8 mouse cellular contexts compared by ENCODE assay signal in the genomic region with DNA sequence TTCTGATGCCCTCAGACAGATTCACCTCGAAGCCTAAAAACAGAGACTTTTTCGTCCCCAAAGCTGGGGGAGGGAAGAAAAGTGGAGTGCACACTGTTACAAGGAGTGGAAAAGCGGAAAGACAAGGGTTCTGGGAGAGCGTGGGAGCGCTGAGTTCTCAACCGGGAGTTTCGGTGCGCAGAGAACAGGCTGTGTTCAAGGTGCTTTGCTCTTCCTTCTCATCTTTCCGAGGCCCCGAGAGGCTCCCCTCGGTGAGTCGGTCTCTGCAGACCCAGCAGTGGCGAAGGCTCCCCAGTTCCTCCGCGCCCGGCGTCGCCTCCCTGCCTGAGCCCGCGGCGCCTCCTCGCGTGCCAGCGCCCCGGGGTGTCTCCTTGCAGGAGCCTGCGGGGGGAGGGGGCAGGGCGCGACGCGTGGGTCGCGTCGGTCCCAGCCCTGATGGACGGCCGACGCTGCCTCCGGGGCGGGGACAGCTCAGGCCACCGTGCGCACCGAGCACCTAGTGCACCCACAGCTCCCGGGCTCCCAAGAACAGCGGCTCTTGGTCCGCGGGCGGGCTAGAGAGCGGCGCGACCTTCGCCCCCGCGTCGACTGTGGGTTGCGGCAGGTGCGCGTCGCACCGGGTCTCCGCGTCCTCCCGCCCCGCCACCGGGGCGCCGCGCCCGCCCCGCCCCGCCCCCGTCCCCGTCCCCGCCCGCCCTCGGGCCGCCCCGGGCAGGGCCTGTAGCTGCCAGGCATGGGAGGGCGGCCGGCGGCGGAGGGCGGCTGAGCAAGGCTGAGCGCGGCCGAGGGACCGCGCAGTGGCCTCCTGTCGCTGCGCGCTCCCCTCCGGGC. TPM values are rescaled to one million over a fixed set of nuclear protein-coding genes. Genes with fewer than 3 reads are reported as not detected.
A peak's percentile ranks its signal among the peaks of the same experiment; 100 is the strongest.
DNase-seq lines count a peak whose midpoint lies in the region; ATAC-seq lines count a peak whose summit lies in the region.

No protein-coding gene starts in this region.

- peak overlapping the region; percentile 100 for H3K4me2 ChIP-seq in embryonic facial prominence, embryonic 12.5 days (replicated peaks)
- peak overlapping the region; percentile 99 for H3K4me2 ChIP-seq in heart, embryonic 15.5 days
- H3K4me2 ChIP-seq in liver, embryonic 16.5 days (ENCODE audit: low read depth, low read length), result peak overlapping the region; percentile 67
- H3K4me2 ChIP-seq in neural tube, embryonic 12.5 days (replicated peaks), result peak overlapping the region; percentile 100

- H3K4me3 ChIP-seq in embryonic facial prominence, embryonic 12.5 days, result peak overlapping the region; percentile 61
- H3K4me3 ChIP-seq in heart, embryonic 15.5 days, result peak overlapping the region; percentile 68
- peak overlapping the region; percentile 52 for H3K4me3 ChIP-seq in liver, embryonic 16.5 days (ENCODE audit: low read depth, low read length)
- H3K4me3 ChIP-seq in neural tube, embryonic 12.5 days, result peak overlapping the region; percentile 67

- H3K4me1 ChIP-seq in embryonic facial prominence, embryonic 12.5 days, result peaks cover 6% of the 10 kb centered on the region; the same call in 1 of the 2 replicates
- peaks cover 14% of the 10 kb centered on the region for H3K4me1 ChIP-seq in heart, embryonic 15.5 days (replicated peaks)
- no peaks in the 10 kb centered on the region for H3K4me1 ChIP-seq in liver, embryonic 16.5 days (ENCODE audit: control insufficient read depth, low read depth, low read length)
- peaks cover 16% of the 10 kb centered on the region for H3K4me1 ChIP-seq in neural tube, embryonic 12.5 days

- H3K27me3 ChIP-seq in embryonic facial prominence, embryonic 12.5 days, result peaks cover 67% of the 10 kb centered on the region
- peaks cover 70% of the 10 kb centered on the region for H3K27me3 ChIP-seq in heart, embryonic 15.5 days
- H3K27me3 ChIP-seq in liver, embryonic 16.5 days (ENCODE audit: control insufficient read depth, insufficient read depth, low read depth, low read length), result peaks cover 39% of the 10 kb centered on the region
- peaks cover 45% of the 10 kb centered on the region for H3K27me3 ChIP-seq in neural tube, embryonic 12.5 days (replicated peaks)

- H3K27ac ChIP-seq in embryonic facial prominence, embryonic 12.5 days, result no peak overlapping the region
- no peak overlapping the region for H3K27ac ChIP-seq in heart, embryonic 15.5 days
- no peak overlapping the region for H3K27ac ChIP-seq in liver, embryonic 16.5 days (ENCODE audit: low read length)
- H3K27ac ChIP-seq in neural tube, embryonic 12.5 days, result no peak overlapping the region

- H3K9me3 ChIP-seq in embryonic facial prominence, embryonic 12.5 days, result no peaks in the 10 kb centered on the region
- no peaks in the 10 kb centered on the region for H3K9me3 ChIP-seq in heart, embryonic 15.5 days (replicated peaks)
- no peaks in the 10 kb centered on the region for H3K9me3 ChIP-seq in liver, embryonic 16.5 days (replicated peaks; ENCODE audit: control insufficient read depth, low read length)
- H3K9me3 ChIP-seq in neural tube, embryonic 12.5 days, result no peaks in the 10 kb centered on the region

- 0 out of 2 replicates have a peak, but pooled peaks have one; percentile 67 for ATAC-seq in embryonic facial prominence, embryonic 12.5 days (ENCODE audit: insufficient number of reproducible peaks, insufficient read depth, low FRiP score, low TSS enrichment)
- peak; percentile 73 for ATAC-seq in heart, embryonic 15.5 days (replicated peaks; ENCODE audit: insufficient number of reproducible peaks, insufficient read depth, low FRiP score, low read depth)
- peak; percentile 35 for ATAC-seq in liver, embryonic 16.5 days (ENCODE audit: low read depth)
- peak; percentile 88 for ATAC-seq in neural tube, embryonic 12.5 days (ENCODE audit: low FRiP score, low read depth)

- no peaks in the 10 kb centered on the region for H3K36me3 ChIP-seq in embryonic facial prominence, embryonic 12.5 days
- no peaks in the 10 kb centered on the region for H3K36me3 ChIP-seq in heart, embryonic 15.5 days
- H3K36me3 ChIP-seq in liver, embryonic 16.5 days (ENCODE audit: control insufficient read depth, insufficient read depth), result no peaks in the 10 kb centered on the region
- H3K36me3 ChIP-seq in neural tube, embryonic 12.5 days, result no peaks in the 10 kb centered on the region

- H3K9ac ChIP-seq in embryonic facial prominence, embryonic 12.5 days, result peak overlapping the region; percentile 45
- H3K9ac ChIP-seq in heart, embryonic 15.5 days, result peak overlapping the region; percentile 45
- H3K9ac ChIP-seq in liver, embryonic 16.5 days (ENCODE audit: low read depth, low read length), result no peak overlapping the region
- peak overlapping the region; percentile 58 for H3K9ac ChIP-seq in neural tube, embryonic 12.5 days

- DNase-seq in layer of hippocampus, adult 11-12 months (ENCODE audit: low spot score), result peak; percentile 27
- no peak for DNase-seq in layer of hippocampus, adult 9-10 months (ENCODE audit: low spot score)
- peak; percentile 72 for DNase-seq in kidney, postnatal 10 days
- DNase-seq in thymus, postnatal 36 days, result peak; percentile 32 to 52

- under 1% methylated on average over 78 of the region's 90 CpGs for WGBS in embryonic facial prominence, embryonic 12.5 days
- WGBS in heart, embryonic 15.5 days, result under 1% methylated on average over 85 of the region's 90 CpGs
- under 1% methylated on average over 64 of the region's 90 CpGs for WGBS in liver, embryonic 16.5 days (ENCODE audit: insufficient replicate concordance)
- under 1% methylated on average over 73 of the region's 90 CpGs for WGBS in neural tube, embryonic 12.5 days

RNA-seq across cellular contexts. Expression of a gene that starts 0.7 kb away (rescaled TPM):
- polyA plus RNA-seq in embryonic facial prominence, embryonic 12.5 days (2016; fragmentation: Nextera tagmentation; extraction: Ambion mirVana), result 0.12 and 0.13 TPM in 2 replicates
- polyA plus RNA-seq in heart, embryonic 15.5 days (2015; fragmentation: Nextera tagmentation; extraction: Ambion mirVana), result 0.37 and 0.67 TPM in 2 replicates
- polyA plus RNA-seq in liver, embryonic 16.5 days (2015; fragmentation: Nextera tagmentation; extraction: Ambion mirVana), result 0.01 and 0.11 TPM in 2 replicates
- not detected in 2 replicates for polyA plus RNA-seq in neural tube, embryonic 12.5 days (2016; fragmentation: Nextera tagmentation; extraction: Ambion mirVana)

Comparison
In these comparisons a context has a peak if more than half of its experiments do, and no peak if none do; other contexts are left out.
1. ATAC-seq: peak in every context shown above with its lines; median percentile 88 in neural tube, embryonic 12.5 days; 73 in heart, embryonic 15.5 days; 67 in embryonic facial prominence, embryonic 12.5 days; 35 in liver, embryonic 16.5 days.